Mouse (Mus musculus): ENCODE results near the gene Plin5.

Plin5 gene

GRCm38 (mm10) chr17:56133457-56134363 is 16.3 kb upstream of the Plin5 start:
- DNase-seq (ENCODE audit: low spot score), result no peak

GRCm38 (mm10) chr17:56132661-56133060 is 15.3 kb upstream of the Plin5 start:
- no peak for DNase-seq (ENCODE audit: low spot score)

- DNase-seq (ENCODE audit: low spot score), result no peak
Observed at GRCm38 (mm10) chr17:56131814-56132213, 14.4 kb upstream of the Plin5 start.

GRCm38 (mm10) chr17:56131136-56131535 is 13.7 kb upstream of the Plin5 start:
- DNase-seq (ENCODE audit: low spot score), result no peak

- DNase-seq (ENCODE audit: low spot score), result no peak
Observed at GRCm38 (mm10) chr17:56128246-56128645, 10.8 kb upstream of the Plin5 start.

- DNase-seq (ENCODE audit: low spot score), result no peak
Observed at GRCm38 (mm10) chr17:56126175-56126574, 8.8 kb upstream of the Plin5 start.

- DNase-seq (ENCODE audit: low spot score), result no peak
Observed at GRCm38 (mm10) chr17:56125276-56125630, 7.9 kb upstream of the Plin5 start.

GRCm38 (mm10) chr17:56124377-56125275 is 7.2 kb upstream of the Plin5 start:
- no peak for DNase-seq (ENCODE audit: low spot score)

GRCm38 (mm10) chr17:56123681-56124340 is 6.4 kb upstream of the Plin5 start:
- DNase-seq (ENCODE audit: low spot score), result no peak

- DNase-seq (ENCODE audit: low spot score), result no peak
Observed at GRCm38 (mm10) chr17:56123161-56123560, 5.8 kb upstream of the Plin5 start.

GRCm38 (mm10) chr17:56121826-56122225 is 4.4 kb upstream of the Plin5 start, which contains the start of gene Lrg1:
Gene Lrg1, minus strand, starts transcription at chr17:56122001.
- no peak for DNase-seq (ENCODE audit: low spot score)

- no peak for DNase-seq (ENCODE audit: low spot score)
Observed at GRCm38 (mm10) chr17:56119981-56120880, 2.8 kb upstream of the Plin5 start.

GRCm38 (mm10) chr17:56119431-56119830 is 2.0 kb upstream of the Plin5 start:
- DNase-seq (ENCODE audit: low spot score), result no peak

GRCm38 (mm10) chr17:56116193-56116592 is 1.2 kb downstream of the Plin5 start:
- DNase-seq (ENCODE audit: low spot score), result no peak

GRCm38 (mm10) chr17:56112743-56113142 is 4.7 kb downstream of the Plin5 start:
- no peak for DNase-seq (ENCODE audit: low spot score)

GRCm38 (mm10) chr17:56111864-56112263 is 5.5 kb downstream of the Plin5 start:
- DNase-seq (ENCODE audit: low spot score), result no peak

GRCm38 (mm10) chr17:56111021-56111420 is 6.4 kb downstream of the Plin5 start:
- no peak for DNase-seq (ENCODE audit: low spot score)

- DNase-seq (ENCODE audit: low spot score), result no peak
Observed at GRCm38 (mm10) chr17:56110571-56110970, 6.8 kb downstream of the Plin5 start.

GRCm38 (mm10) chr17:56109219-56110051 is 8.0 kb downstream of the Plin5 start, which contains the start of gene Plin4:
Gene Plin4, minus strand, starts transcription at chr17:56109803.
- no peak for DNase-seq (ENCODE audit: low spot score)

GRCm38 (mm10) chr17:56108334-56109044 is 8.9 kb downstream of the Plin5 start:
- DNase-seq (ENCODE audit: low spot score), result no peak
